Mouse (Mus musculus) cerebellum, adult 2 months (tissue): ENCODE measurements around the gene Nid1.
A peak's percentile ranks its signal among the peaks of the same experiment; 100 is the strongest.

Experiments
- CTCF ChIP-seq: fragments of 200-500 bp; IDR thresholded peaks from 2 replicates; pipeline ENCODE4 v1.5.1; 2011; ENCODE audit warnings: low read depth, mild to moderate bottlenecking, control low read depth, low read length, moderate library complexity, borderline replicate concordance; ENCODE audit not compliant: insufficient read depth
- POLR2A ChIP-seq: fragments of 200-500 bp; IDR thresholded peaks from 2 replicates; pipeline ENCODE4 v1.6.1; 2011; ENCODE audit warnings: low read length, control low read depth, borderline replicate concordance; ENCODE audit not compliant: insufficient read depth

DNA sequence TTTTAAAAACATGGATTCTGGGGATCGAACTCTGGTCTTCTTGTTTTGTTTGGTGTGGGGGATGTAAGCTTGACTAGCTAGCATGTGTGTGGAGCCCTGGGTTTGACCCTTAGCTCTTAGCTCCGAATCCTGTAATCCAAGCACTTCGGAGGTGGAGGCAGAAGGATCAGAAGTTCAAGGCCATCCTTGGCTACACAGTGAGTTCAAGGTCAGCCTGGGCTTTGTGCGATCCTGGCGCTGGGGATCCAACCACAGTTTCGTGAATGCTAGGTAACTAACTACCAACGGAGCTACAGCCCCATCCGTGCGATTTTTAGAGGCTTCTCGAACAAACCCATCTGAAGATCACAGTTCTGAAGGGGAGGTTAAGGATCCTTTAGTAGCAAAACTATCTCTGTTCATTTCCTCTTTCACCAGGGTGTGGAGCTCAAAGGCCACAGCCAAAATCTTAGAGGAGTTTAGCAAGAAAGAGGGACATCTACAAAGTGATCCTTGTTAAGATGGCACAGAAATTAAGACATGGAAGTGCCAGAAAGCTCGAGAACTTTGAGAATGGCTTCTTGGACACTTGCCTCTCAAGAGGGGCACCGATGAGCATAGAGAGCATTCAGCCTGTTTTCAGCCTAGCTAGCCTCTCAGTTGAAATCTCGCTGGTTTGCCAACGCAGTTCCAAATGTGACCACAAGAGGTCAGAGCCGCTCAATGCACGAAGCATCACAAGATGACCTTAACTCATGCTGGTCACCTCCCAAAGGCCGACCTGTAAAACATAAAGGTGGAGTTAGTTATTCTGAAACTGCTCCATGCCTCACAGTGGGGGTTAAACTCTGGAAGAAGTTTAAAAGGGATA, 79.2 kb downstream of the Nid1 start:
- TF ChIP-seq POLR2A (no peak), CTCF (peak; percentile 97)
